Mouse (Mus musculus) inflammation-experienced regulatory T-cells, adult 6 months (primary cell): ENCODE data around the gene Thnsl1. TPM values are rescaled to one million over a fixed set of nuclear protein-coding genes. Genes with fewer than 3 reads are reported as not detected.

Experiments
- ATAC-seq: one replicate; pipeline ENCODE4 v1.8.0; 2017
- polyA plus RNA-seq, 3 experiments: library from polyadenylated mRNA; unstranded; fragments of 100-300 nt; shearing (Covaris generic); gene quantifications; one replicate each; pipeline ENCODE4 v1.2.1; 2017

Gene Thnsl1
- polyA plus RNA-seq = 1 to 10 TPM; 3.7 to 5.2 (median 4.6) TPM

- peak; percentile 92 for ATAC-seq
These were observed at the start of gene Thnsl1, which contains the start of gene Enkur for GRCm38 (mm10) chr2:21204912-21205830. Gene Thnsl1, plus strand, starts transcription at chr2:21205724. Gene Enkur, minus strand, starts transcription at chr2:21205365.

- no peak for ATAC-seq
These were observed 41.2 kb upstream of the Thnsl1 start for GRCm38 (mm10) chr2:21164296-21164695.

- ATAC-seq = no peak
These were observed 37.6 kb upstream of the Thnsl1 start for GRCm38 (mm10) chr2:21167916-21168315.

GRCm38 (mm10) chr2:21172797-21173196, 32.7 kb upstream of the Thnsl1 start:
- ATAC-seq = no peak

GRCm38 (mm10) chr2:21179136-21179535, 26.4 kb upstream of the Thnsl1 start:
- no peak for ATAC-seq

GRCm38 (mm10) chr2:21182811-21183210, 22.7 kb upstream of the Thnsl1 start:
- no peak for ATAC-seq

- ATAC-seq = peak; percentile 86
These were observed 17.9 kb upstream of the Thnsl1 start for GRCm38 (mm10) chr2:21187576-21187975.

GRCm38 (mm10) chr2:21188610-21189009, 16.9 kb upstream of the Thnsl1 start:
- no peak for ATAC-seq

- no peak for ATAC-seq
These were observed 14.3 kb upstream of the Thnsl1 start for GRCm38 (mm10) chr2:21191232-21191631.

- no peak for ATAC-seq
These were observed 10.3 kb upstream of the Thnsl1 start for GRCm38 (mm10) chr2:21195233-21195632.

- no peak for ATAC-seq
These were observed 6.5 kb upstream of the Thnsl1 start for GRCm38 (mm10) chr2:21199051-21199450.

GRCm38 (mm10) chr2:21202754-21203153, 2.8 kb upstream of the Thnsl1 start:
- ATAC-seq = no peak

GRCm38 (mm10) chr2:21205831-21206159, 271 bp downstream of the Thnsl1 start:
- ATAC-seq = peak; percentile 53

GRCm38 (mm10) chr2:21206278-21206677, 754 bp downstream of the Thnsl1 start:
- ATAC-seq = no peak

- ATAC-seq = no peak
These were observed 5.8 kb downstream of the Thnsl1 start for GRCm38 (mm10) chr2:21211361-21211760.

GRCm38 (mm10) chr2:21214322-21214721, 8.8 kb downstream of the Thnsl1 start:
- no peak for ATAC-seq

- ATAC-seq = no peak
These were observed 9.8 kb downstream of the Thnsl1 start for GRCm38 (mm10) chr2:21215284-21215683.

- ATAC-seq = peak; percentile 32
These were observed 17.2 kb downstream of the Thnsl1 start for GRCm38 (mm10) chr2:21222453-21223384.

- ATAC-seq = no peak
These were observed 24.8 kb downstream of the Thnsl1 start for GRCm38 (mm10) chr2:21230276-21230675.

GRCm38 (mm10) chr2:21231147-21231546, 25.6 kb downstream of the Thnsl1 start:
- ATAC-seq = no peak

- ATAC-seq = no peak
These were observed 29.5 kb downstream of the Thnsl1 start for GRCm38 (mm10) chr2:21234871-21235648.

GRCm38 (mm10) chr2:21235844-21236386, 30.4 kb downstream of the Thnsl1 start:
- ATAC-seq = no peak
